Comparison of ENCODE assay signal across 32 mouse cellular contexts in genomic region chr6:113245585-113245984, GRCm38 (mm10). TPM values are rescaled to one million over a fixed set of nuclear protein-coding genes. Genes with fewer than 3 reads are reported as not detected.
A peak's percentile ranks its signal among the peaks of the same experiment; 100 is the strongest.
DNase-seq lines count a peak whose midpoint lies in the region; ATAC-seq and TF ChIP-seq lines count a peak whose summit lies in the region.
"Had no signal": no experiment of that assay in that cellular context is flagged by ENCODE, and none has a peak within 500 bp of the region (broad histone marks: within the 10 kb centered on the region; RNA-seq: fewer than 3 reads in every experiment).

No protein-coding gene starts in this region.

- H3K4me3 ChIP-seq in G1E (ENCODE audit: low read depth, low read length): no peak overlapping the region
- H3K4me3 ChIP-seq in midbrain, embryonic 11.5 days (ENCODE audit: low read depth, low read length): no peak overlapping the region
- no peak overlapping the region for H3K4me3 ChIP-seq in heart, embryonic 10.5 days
- H3K4me3 ChIP-seq: forebrain, embryonic 13.5 days; kidney, embryonic 15.5 days; liver, embryonic 13.5 days; midbrain, embryonic 10.5 days; myocyte; neural tube, embryonic 12.5 days had no signal

- H3K27ac ChIP-seq in midbrain, embryonic 11.5 days (ENCODE audit: low read depth, low read length): no peak overlapping the region
- H3K27ac ChIP-seq in heart, embryonic 10.5 days: no peak overlapping the region
- H3K27ac ChIP-seq: forebrain, embryonic 13.5 days; hindbrain, embryonic 14.5 days; kidney, embryonic 15.5 days; liver, embryonic 13.5 days; midbrain, embryonic 10.5 days; neural tube, embryonic 12.5 days had no signal

- peak; percentile 58 for DNase-seq in A20 (ENCODE audit: low read depth, low spot score)
- peak; percentile 13 for DNase-seq in G1E (ENCODE audit: low spot score)
- DNase-seq in midbrain, embryonic 11.5 days (ENCODE audit: low spot score, missing footprints): no peak
- DNase-seq in embryo, embryonic 9.5 days (ENCODE audit: extremely low spot score): no peak
- no peak for DNase-seq in heart, embryonic 10.5 days (ENCODE audit: low spot score)
- DNase-seq: adrenal gland, adult 2 months; cerebellum, adult 2 months; cerebellum, postnatal 14 days; gastrocnemius, postnatal 14 days; heart, adult 11 months; heart, postnatal 4 days; kidney, adult 18-20 months; kidney, postnatal 25 days; left cerebral cortex, postnatal 4 days; liver, embryonic 13.5 days; lung, adult 18-20 months; lung, postnatal 4 days; right cerebral cortex, postnatal 14 days; thymus, postnatal 14 days had no signal

- no peaks in the 10 kb centered on the region for H3K9me3 ChIP-seq in G1E (replicated peaks)
- no peaks in the 10 kb centered on the region for H3K9me3 ChIP-seq in midbrain, embryonic 11.5 days (ENCODE audit: control insufficient read depth, low read length)
- no peaks in the 10 kb centered on the region for H3K9me3 ChIP-seq in heart, embryonic 10.5 days
- H3K9me3 ChIP-seq: forebrain, embryonic 13.5 days; kidney, embryonic 15.5 days; liver, embryonic 13.5 days; midbrain, embryonic 10.5 days; neural tube, embryonic 12.5 days had no signal

- H3K27me3 ChIP-seq in G1E (ENCODE audit: insufficient read depth, low read length): no peaks in the 10 kb centered on the region
- H3K27me3 ChIP-seq in midbrain, embryonic 11.5 days (ENCODE audit: control insufficient read depth, insufficient read depth, low read length): no peaks in the 10 kb centered on the region
- H3K27me3 ChIP-seq in heart, embryonic 10.5 days (ENCODE audit: insufficient read depth, poor library complexity, severe bottlenecking): no peaks in the 10 kb centered on the region
- H3K27me3 ChIP-seq: forebrain, embryonic 13.5 days; kidney, embryonic 15.5 days; liver, embryonic 13.5 days; neural tube, embryonic 12.5 days had no signal

- 87% methylated on average over 2 of the region's 2 CpGs for WGBS in midbrain, embryonic 11.5 days
- 83% methylated on average over 2 of the region's 2 CpGs for WGBS in heart, embryonic 10.5 days

- H3K4me2 ChIP-seq in midbrain, embryonic 11.5 days: no peak overlapping the region
- H3K4me2 ChIP-seq: forebrain, embryonic 13.5 days; heart, embryonic 11.5 days; hindbrain, embryonic 14.5 days; kidney, embryonic 15.5 days; liver, embryonic 13.5 days; neural tube, embryonic 12.5 days had no signal

- no peak overlapping the region for H3K9ac ChIP-seq in midbrain, embryonic 11.5 days (ENCODE audit: low read length)
- H3K9ac ChIP-seq: forebrain, embryonic 13.5 days; hindbrain, embryonic 14.5 days; kidney, embryonic 15.5 days; liver, embryonic 13.5 days; neural tube, embryonic 12.5 days had no signal

- TF ChIP-seq CTCF in G1E (IDR thresholded peaks at IDR 0.05; ENCODE audit: low read depth, low read length): no peak

- peaks cover 14% of the 10 kb centered on the region for H3K4me1 ChIP-seq in G1E (ENCODE audit: insufficient read depth, low read depth, low read length)
- no peaks in the 10 kb centered on the region for H3K4me1 ChIP-seq in midbrain, embryonic 11.5 days (ENCODE audit: control insufficient read depth, insufficient read depth, low read length)
- H3K4me1 ChIP-seq in heart, embryonic 10.5 days: no peaks in the 10 kb centered on the region
- H3K4me1 ChIP-seq: midbrain, embryonic 10.5 days; neural tube, embryonic 12.5 days had no signal

- peak; percentile 81 for ATAC-seq in G1E (ENCODE audit: extremely low read depth, insufficient number of reproducible peaks, low FRiP score, poor library complexity, severe bottlenecking)
- peak; percentile 71 to 82; a peak in 3 of 4 replicates for ATAC-seq in hematopoietic stem cell, adult 5-6 weeks (replicated peaks in 1 of 2; ENCODE audit: insufficient read depth in 1 of 2, low FRiP score in 2 of 2, low TSS enrichment in 1 of 2, low read depth in 1 of 2, poor library complexity in 2 of 2, severe bottlenecking in 2 of 2)
- ATAC-seq in neutrophil, adult 5-6 weeks (ENCODE audit: extremely low read depth, insufficient number of reproducible peaks, low FRiP score, poor library complexity, severe bottlenecking): peak; percentile 59; the same call in 1 of the 2 replicates
- no peak for ATAC-seq in midbrain, embryonic 11.5 days (ENCODE audit: low FRiP score)
- ATAC-seq: activated CD4-positive, CD25-positive, alpha-beta regulatory T cell, adult 4 months; forebrain, embryonic 13.5 days; lung, postnatal 0 days; midbrain, embryonic 16.5 days had no signal

- H3K36me3 ChIP-seq in G1E (replicated peaks): peaks cover 76% of the 10 kb centered on the region
- H3K36me3 ChIP-seq in midbrain, embryonic 11.5 days (ENCODE audit: control insufficient read depth, insufficient read depth, low read length): no peaks in the 10 kb centered on the region
- peaks cover 28% of the 10 kb centered on the region for H3K36me3 ChIP-seq in heart, embryonic 10.5 days

RNA-seq across cellular contexts. Expression of gene Mtmr14, which starts 7.9 kb away (rescaled TPM):
- total RNA-seq in G1E (2014; fragmentation: Nextera tagmentation) (21.1 and 21.8 TPM in 2 replicates), G1E (2017) (30.6 and 41.8 TPM in 2 replicates)
- 43.2 and 53.7 TPM in 2 replicates for polyA plus RNA-seq in G1E (2012)
- total RNA-seq in hematopoietic stem cell, adult 5-6 weeks (2017): 40.0 and 44.6 TPM in 2 replicates
- 53.1 and 63.1 TPM in 2 replicates for total RNA-seq in neutrophil, adult 5-6 weeks (2017)
- polyA plus RNA-seq in midbrain, embryonic 11.5 days (2014; fragmentation: Nextera tagmentation; extraction: Ambion mirVana): 44.2 and 46.3 TPM in 2 replicates
- polyA plus RNA-seq in heart, embryonic 10.5 days (2016; fragmentation: Nextera tagmentation; extraction: Ambion mirVana): 29.7 and 36.6 TPM in 2 replicates

RNA-seq across cellular contexts. Expression of gene Cpne9, which starts 36.5 kb away (rescaled TPM):
- 0.24 TPM in 1 of 2 replicates, not detected in the other for total RNA-seq in G1E (2014; fragmentation: Nextera tagmentation)
- 0.11 TPM in 1 of 2 replicates, not detected in the other for total RNA-seq in G1E (2017)
- polyA plus RNA-seq in G1E (2012): 0.04 TPM in 1 of 2 replicates, not detected in the other
- 0.35 TPM in 1 of 2 replicates, not detected in the other for total RNA-seq in hematopoietic stem cell, adult 5-6 weeks (2017)
- 1.2 and 1.6 TPM in 2 replicates for total RNA-seq in neutrophil, adult 5-6 weeks (2017)
- polyA plus RNA-seq in midbrain, embryonic 11.5 days (2014; fragmentation: Nextera tagmentation; extraction: Ambion mirVana): 0.07 and 0.08 TPM in 2 replicates
- polyA plus RNA-seq in heart, embryonic 10.5 days (2016; fragmentation: Nextera tagmentation; extraction: Ambion mirVana): 0.05 TPM in 1 of 2 replicates, not detected in the other
- total RNA-seq: heart, postnatal 4 days had no signal
- polyA plus RNA-seq: liver, embryonic 13.5 days; lung, postnatal 0 days; small intestine, adult 2 months had no signal

RNA-seq across cellular contexts. Expression of gene Lhfpl4, which starts 50.4 kb away (rescaled TPM):
- not detected in 2 replicates for total RNA-seq in G1E (2014; fragmentation: Nextera tagmentation)
- 0.05 and 0.29 TPM in 2 replicates for total RNA-seq in G1E (2017)
- polyA plus RNA-seq in G1E (2012): not detected in 2 replicates
- total RNA-seq in hematopoietic stem cell, adult 5-6 weeks (2017): 0.69 TPM in 1 of 2 replicates, not detected in the other
- 0.37 TPM in 1 of 2 replicates, not detected in the other for total RNA-seq in neutrophil, adult 5-6 weeks (2017)
- polyA plus RNA-seq in midbrain, embryonic 11.5 days (2014; fragmentation: Nextera tagmentation; extraction: Ambion mirVana): 7.6 TPM in 2 replicates
- polyA plus RNA-seq in heart, embryonic 10.5 days (2016; fragmentation: Nextera tagmentation; extraction: Ambion mirVana): 0.49 and 1.0 TPM in 2 replicates

Comparison
In these comparisons a context has a peak if more than half of its experiments do, and no peak if none do; other contexts are left out.
1. DNase-seq: peak in A20 (single experiment) and G1E (single experiment); none in midbrain, embryonic 11.5 days (single experiment), embryo, embryonic 9.5 days (single experiment) and heart, embryonic 10.5 days (single experiment).